Mouse (Mus musculus): Measurements from ENCODE around the gene Tmem79.
"Not testable (repeated sequence)": the region's sequence is repeated elsewhere in the genome, so short reads cannot be mapped to it uniquely, and the experiment has no call there.

Gene Tmem79

DNA sequence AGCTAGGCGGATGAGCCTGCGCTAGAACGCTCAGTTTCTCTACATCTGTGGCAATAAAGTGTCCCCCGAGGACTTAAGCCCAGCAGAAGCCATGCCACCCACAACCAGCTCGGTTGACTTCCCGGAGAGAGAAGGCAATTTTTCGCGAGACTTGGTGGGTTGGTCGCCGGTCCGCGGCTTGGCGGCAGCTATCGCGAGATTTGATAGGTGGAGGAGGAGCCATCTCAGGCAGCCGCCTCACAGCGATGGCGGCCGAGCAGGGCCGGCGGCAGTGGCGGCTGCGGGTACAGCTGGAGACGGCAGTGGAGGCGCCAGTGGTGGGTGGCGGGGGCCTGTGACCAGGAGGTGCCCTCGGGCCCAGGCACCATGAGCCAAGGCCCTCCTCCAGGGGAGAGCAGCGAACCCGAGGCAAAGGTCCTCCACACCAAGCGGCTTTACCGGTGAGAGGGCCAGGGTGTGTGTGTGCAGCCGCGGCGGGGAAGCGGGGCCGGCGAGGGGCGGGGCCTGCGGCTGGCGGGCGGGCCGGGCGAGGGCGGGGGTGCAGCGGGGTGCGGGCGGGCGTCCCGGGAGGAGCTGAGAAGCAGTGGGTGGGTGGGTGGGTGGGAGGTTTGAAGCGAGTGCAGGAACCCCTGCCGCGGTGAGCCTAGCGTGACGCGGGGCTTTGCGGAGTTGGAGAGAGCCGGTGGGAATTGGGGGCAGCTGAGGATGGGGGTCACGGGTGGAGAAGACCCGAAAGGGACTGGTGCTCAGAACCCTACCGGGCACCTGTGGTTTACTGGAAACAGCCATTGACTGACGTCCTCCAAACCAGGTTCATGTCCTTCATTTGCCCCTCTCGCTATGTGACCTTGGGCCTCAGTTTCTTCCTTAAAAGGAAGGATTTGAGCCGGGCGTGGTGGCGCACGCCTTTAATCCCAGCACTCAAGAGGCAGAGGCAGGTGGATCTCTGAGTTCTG lies at the start of gene Tmem79, which contains the start of gene Smg5:
Gene Tmem79, minus strand, starts transcription at position 91 of the 956 bp plus-strand sequence.
Gene Smg5, plus strand, starts transcription at position 203 of the 956 bp plus-strand sequence.
- DNase-seq = peak; percentile 97

DNA sequence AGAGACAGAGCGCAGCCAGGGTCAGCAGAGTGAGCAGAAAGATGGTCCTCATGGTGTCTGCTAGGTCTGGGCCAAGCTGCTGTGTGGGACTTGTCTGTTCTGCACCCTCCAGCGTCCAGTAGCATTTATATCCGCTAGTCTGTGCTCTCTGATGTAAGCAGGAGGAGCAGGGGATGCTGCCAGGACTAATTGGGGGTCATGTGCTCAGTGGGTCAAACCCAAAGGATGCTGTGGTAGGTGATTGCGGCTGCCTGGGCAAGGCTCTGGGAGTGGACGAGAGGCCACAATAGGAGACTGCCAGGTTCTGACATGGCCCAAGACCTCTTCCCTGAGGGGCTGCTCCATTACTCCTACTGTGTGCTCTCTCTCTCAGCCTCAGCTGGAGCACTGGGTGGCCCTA lies 48.4 kb upstream of the Tmem79 start, which contains the start of gene Bglap:
Gene Bglap, minus strand, starts transcription at position 101 of the 400 bp plus-strand sequence.
- no peak for DNase-seq

DNA sequence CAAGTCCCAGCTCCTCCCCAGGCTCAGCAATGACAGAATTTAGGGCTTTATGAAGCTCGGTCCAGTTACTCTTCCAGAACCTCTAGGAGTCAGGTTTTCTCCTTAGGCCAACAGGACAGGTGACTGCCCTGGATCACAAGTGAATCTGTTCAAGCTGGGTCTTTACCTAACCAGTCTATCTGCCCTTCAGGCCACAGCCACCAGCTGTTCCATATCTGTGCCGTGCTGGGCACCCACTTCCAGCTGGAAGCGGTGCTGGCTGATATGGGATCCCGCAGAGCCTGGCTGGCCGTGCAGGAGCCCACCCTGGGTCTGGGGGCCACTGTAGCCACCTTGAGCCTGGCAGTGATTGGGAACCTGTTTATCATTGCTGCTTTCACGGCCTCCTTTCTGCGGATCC lies 46.4 kb upstream of the Tmem79 start:
- not testable (repeated sequence) for DNase-seq

DNA sequence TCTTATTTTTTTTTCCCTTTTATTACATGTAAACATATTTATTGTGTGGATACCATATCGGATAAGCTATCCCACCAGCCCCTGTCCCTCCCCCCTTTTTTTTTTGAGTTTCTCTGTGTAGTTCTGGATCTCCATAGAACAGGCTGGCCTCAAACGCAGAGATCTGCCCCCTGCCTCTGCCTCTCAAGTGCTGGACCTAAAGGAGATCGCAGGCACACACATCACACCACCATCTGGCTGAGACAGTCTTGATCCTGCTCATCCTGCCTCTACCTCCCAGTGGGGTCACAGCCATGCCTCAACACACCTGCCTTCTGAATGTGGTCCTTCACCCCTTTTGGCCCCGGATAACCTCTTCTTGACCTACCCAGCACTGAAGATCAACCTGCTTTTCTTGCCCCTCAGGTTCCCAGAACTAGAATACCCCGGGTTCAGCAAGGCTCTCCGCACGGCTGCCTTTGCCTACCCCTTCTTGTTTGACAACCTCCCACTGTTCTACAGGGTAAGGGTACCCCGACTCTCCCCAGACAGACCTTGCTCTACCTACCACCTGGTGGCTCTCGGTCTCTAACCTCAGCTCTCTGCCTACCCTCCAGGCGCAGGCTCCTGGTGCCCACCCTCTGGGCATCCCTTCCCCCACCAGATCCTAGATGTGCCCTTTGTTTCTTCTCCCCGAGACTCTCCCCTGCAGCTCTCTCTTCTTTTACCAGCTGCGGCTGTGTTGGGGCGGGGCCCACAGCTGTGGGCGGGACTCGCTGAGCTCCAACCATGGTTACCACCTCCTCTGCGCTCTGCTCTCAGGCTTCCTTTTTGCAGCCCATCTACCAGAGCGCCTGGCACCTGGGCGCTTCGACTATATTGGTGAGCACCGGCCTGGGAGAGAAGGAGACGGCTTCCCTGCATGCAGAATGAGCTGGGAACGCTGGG lies 45.7 kb upstream of the Tmem79 start:
- DNase-seq = peak in 1 of 2 experiments; percentile 25

DNA sequence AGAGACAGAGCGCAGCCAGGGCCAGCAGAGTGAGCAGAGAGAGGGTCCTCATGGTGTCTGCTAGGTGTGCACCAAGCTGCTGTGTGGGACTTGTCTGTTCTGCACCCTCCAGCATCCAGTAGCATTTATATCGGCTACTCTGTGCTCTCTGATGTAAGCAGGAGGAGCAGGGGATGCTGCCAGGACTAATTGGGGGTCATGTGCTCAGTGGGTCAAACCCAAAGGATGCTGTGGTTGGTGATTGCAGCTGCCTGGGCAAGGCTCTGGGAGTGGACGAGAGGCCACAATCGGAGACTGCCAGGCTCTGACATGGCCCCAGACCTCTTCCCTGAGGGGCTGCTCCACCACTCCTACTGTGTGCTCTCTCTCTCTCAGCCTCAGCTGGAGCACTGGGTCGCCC lies 42.7 kb upstream of the Tmem79 start, which contains the start of gene Bglap2:
Gene Bglap2, minus strand, starts transcription at position 101 of the 400 bp plus-strand sequence.
- DNase-seq = not testable (repeated sequence)

DNA sequence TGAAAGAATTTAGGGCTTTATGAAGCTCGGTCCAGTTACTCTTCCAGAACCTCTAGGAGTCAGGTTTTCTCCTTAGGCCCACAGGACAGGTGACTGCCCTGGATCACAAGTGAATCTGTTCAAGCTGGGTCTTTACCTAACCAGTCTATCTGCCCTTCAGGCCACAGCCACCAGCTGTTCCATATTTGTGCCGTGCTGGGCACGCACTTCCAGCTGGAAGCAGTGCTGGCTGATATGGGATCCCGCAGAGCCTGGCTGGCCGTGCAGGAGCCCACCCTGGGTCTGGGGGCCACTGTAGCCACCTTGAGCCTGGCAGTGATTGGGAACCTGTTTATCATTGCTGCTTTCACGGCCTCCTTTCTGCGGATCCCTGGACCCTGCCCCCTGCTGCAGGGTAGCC lies 40.7 kb upstream of the Tmem79 start:
- not testable (repeated sequence) for DNase-seq

DNA sequence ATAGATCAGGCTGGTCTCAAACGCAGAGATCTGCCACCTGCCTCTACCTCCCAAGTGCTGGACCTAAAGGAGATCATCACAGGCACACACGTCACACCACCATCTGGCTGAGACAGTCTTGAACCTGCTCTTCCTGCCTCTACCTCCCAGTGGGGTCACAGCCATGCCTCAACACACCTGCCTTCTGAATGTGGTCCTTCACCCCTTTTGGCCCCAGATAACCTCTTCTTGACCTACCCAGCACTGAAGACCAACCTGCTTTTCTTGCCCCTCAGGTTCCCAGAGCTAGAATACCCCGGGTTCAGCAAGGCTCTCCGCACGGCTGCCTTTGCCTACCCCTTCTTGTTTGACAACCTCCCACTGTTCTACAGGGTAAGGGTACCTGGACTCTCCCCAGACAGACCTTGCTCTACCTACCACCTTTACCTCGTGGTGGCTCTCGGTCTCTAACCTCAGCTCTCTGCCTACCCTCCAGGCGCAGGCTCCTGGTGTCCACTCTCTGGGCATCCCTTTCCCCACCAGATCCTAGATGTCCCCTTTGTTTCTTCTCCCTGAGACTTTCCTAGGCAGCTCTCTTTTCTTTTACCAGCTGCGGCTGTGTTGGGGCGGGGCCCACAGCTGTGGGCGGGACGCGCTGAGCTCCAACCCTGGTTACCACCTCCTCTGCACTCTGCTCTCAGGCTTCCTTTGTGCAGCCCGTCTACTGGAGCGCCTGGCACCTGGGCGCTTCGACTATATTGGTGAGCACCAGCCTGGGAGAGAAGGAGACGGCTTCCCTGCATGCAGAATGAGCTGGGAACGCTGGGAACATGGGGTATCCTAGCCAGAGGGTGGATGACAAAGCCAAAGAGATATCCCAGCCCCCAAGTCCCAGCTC lies 40.0 kb upstream of the Tmem79 start:
- DNase-seq = peak in 1 of 2 experiments; percentile 14

DNA sequence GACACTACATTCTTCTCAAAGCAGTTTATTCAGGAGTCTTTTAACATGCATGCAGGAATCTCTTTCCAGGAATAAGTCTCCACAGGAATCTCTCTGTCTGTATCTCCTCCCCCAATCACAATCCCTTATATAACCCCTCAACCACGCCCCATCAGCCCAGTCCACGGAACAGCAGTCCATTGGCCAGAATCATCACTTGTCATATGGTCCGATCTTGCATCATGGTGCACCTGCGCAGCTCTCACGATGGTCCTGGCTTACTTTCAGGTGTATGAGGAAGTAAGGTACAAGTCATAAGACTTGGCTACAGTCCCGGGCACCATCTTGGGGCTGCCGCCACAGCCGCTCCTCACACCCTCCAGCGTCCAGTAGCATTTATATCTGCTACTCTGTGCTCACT lies 36.7 kb upstream of the Tmem79 start, which contains the start of gene Bglap3:
Gene Bglap3, minus strand, starts transcription at position 101 of the 400 bp plus-strand sequence.
- not testable (repeated sequence) for DNase-seq

DNA sequence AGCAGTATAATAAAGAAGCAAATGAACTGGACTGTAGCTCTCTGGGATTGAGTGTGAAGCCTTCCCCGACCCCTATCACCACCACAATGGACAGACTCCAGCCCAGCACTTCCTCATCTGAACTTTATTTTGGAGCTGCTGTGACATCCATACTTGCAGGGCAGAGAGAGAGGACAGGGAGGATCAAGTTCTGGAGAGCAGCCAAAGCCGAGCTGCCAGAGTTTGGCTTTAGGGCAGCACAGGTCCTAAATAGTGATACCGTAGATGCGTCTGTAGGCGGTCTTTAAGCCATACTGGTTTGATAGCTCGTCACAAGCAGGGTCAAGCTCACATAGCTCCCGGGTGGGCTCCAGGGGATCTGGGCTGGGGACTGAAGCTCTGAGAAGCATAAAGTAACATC lies 32.6 kb upstream of the Tmem79 start:
- not testable (repeated sequence) for DNase-seq

DNA sequence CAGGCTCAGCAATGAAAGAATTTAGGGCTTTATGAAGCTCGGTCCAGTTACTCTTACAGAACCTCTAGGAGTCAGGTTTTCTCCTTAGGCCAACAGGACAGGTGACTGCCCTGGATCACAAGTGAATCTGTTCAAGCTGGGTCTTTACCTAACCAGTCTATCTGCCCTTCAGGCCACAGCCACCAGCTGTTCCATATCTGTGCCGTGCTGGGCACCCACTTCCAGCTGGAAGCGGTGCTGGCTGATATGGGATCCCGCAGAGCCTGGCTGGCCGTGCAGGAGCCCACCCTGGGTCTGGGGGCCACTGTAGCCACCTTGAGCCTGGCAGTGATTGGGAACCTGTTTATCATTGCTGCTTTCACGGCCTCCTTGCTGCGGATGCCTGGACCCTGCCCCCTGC lies 31.6 kb upstream of the Tmem79 start:
- not testable (repeated sequence) for DNase-seq

DNA sequence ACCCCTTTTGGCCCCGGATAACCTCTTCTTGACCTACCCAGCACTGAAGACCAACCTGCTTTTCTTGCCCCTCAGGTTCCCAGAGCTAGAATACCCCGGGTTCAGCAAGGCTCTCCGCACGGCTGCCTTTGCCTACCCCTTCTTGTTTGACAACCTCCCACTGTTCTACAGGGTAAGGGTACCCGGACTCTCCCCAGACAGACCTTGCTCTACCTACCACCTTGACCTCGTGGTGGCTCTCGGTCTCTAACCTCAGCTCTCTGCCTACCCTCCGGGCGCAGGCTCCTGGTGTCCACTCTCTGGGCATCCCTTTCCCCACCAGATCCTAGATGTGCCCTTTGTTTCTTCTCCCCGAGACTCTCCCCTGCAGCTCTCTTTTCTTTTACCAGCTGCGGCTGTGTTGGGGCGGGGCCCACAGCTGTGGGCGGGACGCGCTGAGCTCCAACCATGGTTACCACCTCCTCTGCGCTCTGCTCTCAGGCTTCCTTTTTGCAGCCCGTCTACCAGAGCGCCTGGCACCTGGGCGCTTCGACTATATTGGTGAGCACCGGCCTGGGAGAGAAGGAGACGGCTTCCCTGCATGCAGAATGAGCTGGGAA lies 31.0 kb upstream of the Tmem79 start:
- DNase-seq = peak; percentile 44 to 52

DNA sequence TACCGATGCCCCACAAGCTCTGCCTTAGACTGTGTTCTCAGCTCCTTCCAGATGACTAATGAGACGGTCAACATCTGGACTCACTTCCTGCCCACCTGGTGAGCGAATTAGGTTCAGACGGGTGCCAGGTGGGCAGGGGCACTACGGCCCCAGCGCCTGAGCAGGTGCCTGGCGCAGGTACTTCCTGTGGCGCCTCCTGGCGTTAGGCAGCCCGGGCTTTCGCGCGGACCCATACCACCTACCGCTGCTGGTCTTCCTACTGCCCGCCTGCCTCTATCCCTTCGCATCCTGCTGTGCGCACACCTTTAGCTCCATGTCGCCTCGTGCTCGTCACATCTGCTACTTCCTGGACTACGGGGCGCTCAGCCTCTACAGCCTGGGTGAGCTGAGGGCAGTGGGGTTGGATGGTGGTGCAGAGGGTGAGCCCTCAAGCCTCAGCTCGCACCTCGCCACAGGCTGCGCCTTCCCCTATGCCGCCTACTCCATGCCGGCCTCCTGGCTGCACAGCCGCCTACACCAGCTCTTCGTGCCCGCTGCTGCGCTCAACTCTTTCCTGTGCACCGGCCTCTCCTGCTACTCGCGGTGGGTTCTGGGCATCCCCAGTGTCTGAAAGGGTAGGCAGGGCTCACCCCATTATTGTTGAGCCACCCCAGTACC lies 29.9 kb upstream of the Tmem79 start:
- no peak for DNase-seq

DNA sequence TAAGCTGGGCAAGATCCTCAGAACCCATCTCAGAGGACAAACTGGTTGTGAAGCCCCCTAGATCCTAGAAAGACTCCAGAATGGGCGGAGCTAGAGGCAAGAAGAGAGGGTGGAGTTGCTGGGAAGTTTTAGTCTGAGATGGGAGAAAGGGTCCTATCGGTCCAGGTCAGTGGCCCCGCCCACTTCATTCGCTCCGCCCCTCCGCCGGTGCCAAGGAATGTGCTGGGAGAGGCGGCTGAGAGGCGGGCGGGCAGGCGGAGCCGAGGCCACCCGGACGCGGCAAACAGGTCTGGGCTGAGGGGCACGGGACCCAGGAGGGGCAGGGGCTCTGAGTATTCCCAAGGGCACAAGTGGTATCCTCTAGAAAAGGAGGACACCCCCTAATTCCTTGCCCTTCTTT lies 28.4 kb upstream of the Tmem79 start, which contains the start of gene Paqr6:
Gene Paqr6, plus strand, starts transcription at position 248 of the 400 bp plus-strand sequence.
- DNase-seq = peak; percentile 82 to 87

DNA sequence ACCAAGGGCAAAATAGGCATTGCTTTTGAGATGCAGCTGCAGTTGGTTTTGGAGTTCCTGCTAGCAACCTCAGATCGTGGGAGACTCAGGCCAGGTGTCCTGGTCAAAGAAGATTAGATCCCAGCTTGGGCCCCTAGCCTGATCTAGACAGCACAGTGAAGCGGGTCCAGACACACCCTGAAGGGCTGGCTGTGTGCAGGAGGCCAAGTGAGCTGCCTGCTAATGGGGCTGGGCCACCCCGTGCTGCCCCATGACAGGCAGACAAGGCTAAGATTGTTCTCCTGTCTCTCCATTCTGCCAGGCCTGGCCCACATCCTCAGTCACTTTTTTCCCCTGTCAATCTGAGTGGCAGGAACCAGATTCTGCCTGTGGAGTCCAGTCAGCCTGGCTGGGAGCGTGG lies 27.8 kb upstream of the Tmem79 start:
- DNase-seq = peak in 1 of 2 experiments; percentile 24

DNA sequence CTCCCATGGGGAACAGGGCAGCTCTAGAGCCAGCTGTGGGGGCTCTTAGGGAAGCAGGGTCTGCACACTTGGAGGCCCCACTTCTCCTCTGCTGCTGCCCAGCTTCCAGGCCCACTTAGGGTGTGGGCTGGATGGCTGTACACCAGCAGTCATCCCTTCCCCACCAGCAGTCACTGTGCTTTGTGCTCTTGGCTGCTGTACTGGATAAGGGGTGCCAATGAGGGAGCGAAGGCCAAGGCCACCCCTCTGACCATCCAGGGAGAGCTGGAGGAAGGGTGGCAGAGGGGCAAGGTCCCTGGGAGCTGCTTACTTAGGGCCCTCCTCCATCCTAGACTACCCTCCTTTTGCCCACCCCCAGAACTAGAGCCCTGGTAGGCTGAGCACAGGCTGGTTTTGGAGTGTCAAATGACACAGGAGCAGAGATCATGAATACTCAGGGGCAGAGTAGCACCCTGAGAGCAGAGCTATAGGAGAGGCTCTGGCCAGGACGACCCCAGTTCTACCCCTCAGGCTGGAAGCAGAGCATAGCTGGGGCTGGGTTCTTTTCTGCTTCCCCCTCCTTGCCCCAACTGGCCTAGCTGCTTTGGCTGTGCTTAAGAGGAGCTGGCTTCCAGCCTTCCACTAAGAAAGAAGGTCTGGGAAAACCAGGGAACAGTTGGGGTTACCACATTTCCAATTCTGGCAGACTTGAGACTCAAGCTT lies 25.8 kb upstream of the Tmem79 start:
- DNase-seq = no peak

DNA sequence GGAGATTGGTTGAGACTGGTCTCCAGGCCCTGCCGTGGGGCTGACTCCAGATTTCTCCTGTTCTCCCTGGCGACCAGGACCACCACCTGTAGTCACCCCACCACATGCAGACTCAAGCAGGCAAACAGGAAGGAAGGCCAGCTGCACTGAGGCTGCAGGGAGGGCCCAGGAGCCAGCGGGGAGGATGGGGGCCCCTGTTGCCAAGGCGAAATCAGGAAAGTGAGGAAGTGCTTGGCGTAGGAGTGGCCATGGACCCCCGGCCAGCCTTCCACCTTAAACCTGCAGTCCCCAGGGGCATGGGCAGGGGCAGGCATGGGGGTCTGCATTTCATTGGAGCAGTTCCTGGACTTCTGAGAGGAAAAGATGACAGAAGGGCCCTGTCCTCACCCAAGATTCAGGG lies 25.1 kb upstream of the Tmem79 start:
- no peak for DNase-seq

DNA sequence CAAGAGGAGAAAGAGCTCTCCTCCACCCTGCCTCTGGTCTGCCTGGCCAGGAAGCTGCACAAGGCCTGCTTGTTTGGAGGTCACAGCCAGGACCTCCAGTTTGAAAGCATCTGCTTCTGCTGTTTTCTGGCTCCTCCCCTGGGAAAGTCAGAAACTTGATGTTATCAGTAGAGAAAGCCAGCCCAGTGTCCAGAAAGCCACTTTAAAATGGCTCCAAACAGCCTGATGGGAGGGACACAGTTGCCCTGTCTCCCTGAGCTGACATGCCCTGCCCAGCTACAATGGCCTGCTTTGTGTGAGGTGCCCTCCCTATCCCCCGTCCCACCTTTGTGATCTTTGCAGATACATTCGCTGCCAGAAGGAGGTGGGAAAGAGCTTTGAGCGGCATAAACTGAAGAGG lies 24.0 kb upstream of the Tmem79 start:
- no peak for DNase-seq

DNA sequence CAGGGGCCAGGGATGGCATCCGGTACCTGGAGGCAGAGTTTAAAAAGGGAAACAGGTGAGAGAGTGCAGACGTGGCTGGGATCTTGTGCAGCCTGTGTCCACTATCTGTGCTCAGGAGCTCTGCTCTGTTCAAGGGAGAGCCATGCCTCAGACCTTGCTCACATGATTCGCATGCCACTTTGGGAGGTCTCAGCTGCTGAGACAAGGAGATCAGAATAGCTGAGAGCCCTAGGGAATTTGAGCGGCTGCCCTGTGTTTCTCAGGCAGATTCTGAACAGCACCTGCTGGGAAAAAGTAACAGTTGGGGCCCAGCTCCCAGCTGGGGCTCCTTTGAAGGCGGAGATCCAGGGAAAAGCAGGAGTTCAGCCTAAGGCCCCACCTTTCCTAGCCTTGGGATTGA lies 23.6 kb upstream of the Tmem79 start:
- DNase-seq = no peak

DNA sequence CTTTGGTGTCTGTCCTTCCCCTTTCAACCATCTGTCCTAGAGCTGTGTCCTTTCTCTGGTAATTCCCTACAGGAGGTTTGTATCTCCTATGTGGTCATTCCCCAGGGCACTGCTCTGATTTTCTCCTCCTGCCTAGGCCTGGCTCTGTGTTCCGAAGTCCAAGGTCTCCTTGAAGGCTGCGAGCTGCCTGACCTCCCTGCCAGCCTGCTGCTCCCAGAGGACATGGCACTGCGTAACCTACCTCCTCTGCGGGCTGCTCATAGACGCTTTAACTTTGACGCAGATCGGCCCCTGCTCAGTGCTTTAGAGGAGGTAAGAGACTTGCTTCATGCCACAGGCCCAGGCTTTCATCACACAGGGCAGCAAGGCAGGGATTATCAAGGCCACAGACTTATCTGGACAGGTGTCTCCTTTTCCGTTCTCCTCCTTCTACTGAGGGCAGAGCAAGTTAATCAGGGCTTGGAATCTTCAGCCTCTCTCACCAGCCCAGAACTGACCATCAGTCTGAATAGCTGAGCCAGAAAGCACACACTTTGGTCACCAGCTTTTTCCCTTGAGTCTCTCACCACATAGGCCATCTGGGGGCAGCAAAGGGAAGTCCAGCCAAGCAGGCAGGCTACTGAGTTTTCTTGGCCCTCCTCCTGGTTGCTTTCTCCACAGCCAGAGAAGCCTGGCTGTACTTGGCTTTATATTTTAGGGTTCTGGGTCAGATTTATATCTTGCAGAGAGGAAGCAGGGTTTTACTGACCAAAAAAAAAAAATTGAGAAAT lies 18.6 kb upstream of the Tmem79 start:
- no peak for DNase-seq

All from lung, adult 18-20 months (tissue).